Mouse (Mus musculus) lung, adult 10 weeks (tissue): Measurements from ENCODE around the gene Metrnl. TPM values are rescaled to one million over a fixed set of nuclear protein-coding genes. Genes with fewer than 3 reads are reported as not detected.

Source experiments
- polyA plus RNA-seq: library from polyadenylated mRNA; stranded (reverse); fragments of 350-450 nt; fragmentation: Illumina TruSeq; extraction: RNeasy Lipid Tissue Mini Kit (QIAGEN cat#74804); gene quantifications from one replicate; pipeline ENCODE4 v1.2.3, GENCODE M21; 2014; ENCODE audit warnings: low read depth, low replicate concordance; ENCODE audit not compliant: insufficient read depth

Gene Metrnl
- polyA plus RNA-seq: 23.5 TPM

GRCm38 (mm10) chr11:121701244-121701643 is at the start of gene Metrnl:
Gene Metrnl, plus strand, starts transcription at chr11:121701544.

GRCm38 (mm10) chr11:121672990-121673572 is 28.3 kb upstream of the Metrnl start, which contains the start of gene B3gntl1:
Gene B3gntl1, minus strand, starts transcription at chr11:121673153.

Other genes with a start within 250 kb of the Metrnl start
- 20.0 TPM for gene Tbcd, start 249.6 kb upstream of the Metrnl start, polyA plus RNA-seq
- gene Zfp750, start 182.2 kb upstream of the Metrnl start, polyA plus RNA-seq: 1.1 TPM
- 2.5 TPM for gene B3gntl1, start 28.4 kb upstream of the Metrnl start, polyA plus RNA-seq
- gene Ptchd3, start 128.7 kb downstream of the Metrnl start, polyA plus RNA-seq: not detected